Mouse (Mus musculus) forebrain, embryonic 16.5 days (tissue): ENCODE data around the gene Use1. TPM values are rescaled to one million over a fixed set of nuclear protein-coding genes. Genes with fewer than 3 reads are reported as not detected.
A peak's percentile ranks its signal among the peaks of the same experiment; 100 is the strongest.

ENCODE experiments used
- ATAC-seq: fragments of 200-750 bp; cut with Nextera tagmentation; 2 replicates; pipeline ENCODE4 v1.8.0; 2017; ENCODE audit warnings: mild to moderate bottlenecking, moderate library complexity
- H3K27ac ChIP-seq: fragments of 300-500 bp; sonication (generic); 2 replicates; pipeline ENCODE4 v1.5.1; 2014; ENCODE audit warnings: low read length, control low read depth
- H3K27me3 ChIP-seq: fragments of 300-500 bp; sonication (generic); replicated peaks from 2 replicates; pipeline ENCODE4 v1.6.1; 2014; ENCODE audit warnings: low read length; ENCODE audit not compliant: control insufficient read depth, insufficient read depth
- H3K36me3 ChIP-seq: fragments of 300-500 bp; sonication (generic); 2 replicates; pipeline ENCODE4 v1.6.1; 2014; ENCODE audit not compliant: control insufficient read depth, insufficient read depth
- H3K4me1 ChIP-seq: fragments of 300-500 bp; sonication (generic); replicated peaks from 2 replicates; pipeline ENCODE4 v1.6.1; 2014; ENCODE audit warnings: low read length; ENCODE audit not compliant: control insufficient read depth, insufficient read depth
- H3K4me2 ChIP-seq: fragments of 300-500 bp; sonication (generic); 2 replicates; pipeline ENCODE4 v1.6.1; 2014; ENCODE audit warnings: mild to moderate bottlenecking, low read length, control low read depth
- H3K4me3 ChIP-seq: fragments of 300-500 bp; sonication (generic); replicated peaks from 2 replicates; pipeline ENCODE4 v1.5.1; 2014; ENCODE audit warnings: mild to moderate bottlenecking, low read length, control low read depth
- H3K9ac ChIP-seq: fragments of 300-500 bp; sonication (generic); replicated peaks from 2 replicates; pipeline ENCODE4 v1.6.1; 2014; ENCODE audit warnings: low read depth, low read length, control low read depth
- H3K9me3 ChIP-seq: fragments of 300-500 bp; sonication (generic); 2 replicates; pipeline ENCODE4 v1.6.1; 2016; ENCODE audit warnings: low read length; ENCODE audit not compliant: control insufficient read depth
- WGBS: fragments of 180-500 bp; shearing (Covaris S2); extraction: QIAGEN DNeasy Blood & Tissue Kit; methylation state at CpG from one replicate; pipeline ENCODE4 v1.1.7; 2014; 5-methylcytosine and 5-hydroxymethylcytosine counted together
- polyA plus RNA-seq: library from polyadenylated mRNA; unstranded; fragments of >200 nt; fragmentation: Nextera tagmentation; extraction: Ambion mirVana; gene quantifications from 2 replicates; pipeline ENCODE4 v1.2.1, GENCODE M21; 2015

Use1 gene
- polyA plus RNA-seq, 1 experiment from 2014 or later, result 115 TPM

DNA sequence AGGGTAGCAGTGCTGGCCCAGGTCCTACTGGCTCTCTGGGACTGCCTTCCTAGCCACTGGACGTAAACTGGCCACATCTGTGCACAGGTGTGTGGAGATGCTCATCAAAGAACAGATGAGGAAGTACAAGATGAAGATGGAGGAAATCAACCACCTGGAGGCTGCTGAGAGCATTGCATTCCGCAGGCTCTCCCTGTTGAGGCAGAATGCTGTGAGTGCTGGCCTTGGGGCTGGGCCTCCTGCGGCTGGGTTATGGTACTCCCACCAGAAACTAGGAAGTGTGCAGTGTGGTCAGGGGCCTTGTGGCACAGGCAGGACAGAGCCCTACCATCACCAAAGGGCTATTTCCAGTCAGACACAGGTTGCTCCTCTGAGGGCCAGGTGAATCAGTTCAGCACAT is 8.6 kb upstream of the Use1 start:
- no peak overlapping the region for H3K27ac ChIP-seq
- no peaks in the 10 kb centered on the region for H3K9me3 ChIP-seq
- ATAC-seq, result no peak
- WGBS, result 92% methylated on average over 3 of the region's 3 CpGs
- no peak overlapping the region for H3K4me2 ChIP-seq
- no peaks in the 10 kb centered on the region for H3K27me3 ChIP-seq
- H3K4me3 ChIP-seq, result no peak overlapping the region
- H3K4me1 ChIP-seq, result no peaks in the 10 kb centered on the region
- H3K36me3 ChIP-seq, result peaks cover 13% of the 10 kb centered on the region
- no peak overlapping the region for H3K9ac ChIP-seq

DNA sequence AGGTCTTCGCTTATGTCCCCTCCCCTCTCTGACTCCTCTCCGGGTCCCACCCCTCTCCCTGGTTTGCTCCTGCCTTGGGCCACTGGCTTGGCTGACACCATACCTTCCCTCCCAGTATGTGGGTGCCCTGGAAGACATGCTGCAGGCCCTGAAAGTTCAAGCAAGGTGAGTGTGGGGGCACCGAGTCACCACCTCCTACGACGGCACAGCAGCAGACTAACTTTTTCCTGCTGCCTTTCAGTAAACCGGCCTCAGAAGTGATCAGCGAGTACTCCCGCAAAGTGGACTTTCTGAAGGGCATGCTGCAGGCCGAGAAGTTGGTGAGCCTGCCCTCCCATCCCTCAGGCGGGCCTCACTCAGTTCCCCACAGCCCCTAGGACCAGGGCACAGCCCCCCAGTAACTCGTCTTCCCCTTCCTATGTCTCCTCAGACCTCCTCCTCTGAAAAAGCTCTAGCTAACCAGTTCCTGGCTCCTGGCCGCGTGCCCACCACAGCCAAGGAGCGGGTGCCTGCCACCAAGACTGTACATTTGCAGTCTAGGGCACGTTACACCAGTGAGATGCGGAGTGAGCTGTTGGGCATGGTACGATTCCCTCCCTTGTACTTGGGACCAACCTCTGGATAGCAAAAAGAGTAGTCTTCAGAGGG is 1.0 kb downstream of the Use1 start:
- ATAC-seq, result no peak
- WGBS, result 51% methylated on average over 17 of the region's 17 CpGs
- peak overlapping the region; percentile 52 for H3K4me3 ChIP-seq

DNA sequence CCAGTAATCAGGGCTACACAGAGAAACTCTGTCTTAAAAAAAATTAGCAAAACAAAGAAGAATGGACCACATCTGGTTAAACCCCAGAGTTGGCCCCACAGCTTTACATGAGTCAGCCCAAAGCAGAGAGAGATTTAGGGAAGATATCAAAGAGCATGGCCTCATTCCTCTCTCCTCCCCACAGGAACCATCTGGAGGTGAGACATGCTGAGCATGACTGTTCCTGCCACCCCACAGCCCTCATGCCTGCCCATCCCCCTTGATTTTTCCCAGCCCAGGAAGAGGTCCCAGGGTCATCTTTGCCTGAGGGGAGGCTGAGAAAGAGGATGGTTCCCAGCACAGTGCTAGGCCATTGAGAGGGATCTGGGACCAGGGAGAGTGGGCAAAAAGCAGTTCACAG is 1.7 kb downstream of the Use1 start:
- ATAC-seq, result no peak
- Histone ChIP-seq H3K4me1 (peaks cover 18% of the 10 kb centered on the region), H3K4me3 (no peak overlapping the region), H3K36me3 (no peaks in the 10 kb centered on the region), H3K27me3 (no peaks in the 10 kb centered on the region), H3K27ac (no peak overlapping the region), H3K9me3 (no peaks in the 10 kb centered on the region), H3K4me2 (no peak overlapping the region), H3K9ac (no peak overlapping the region)

More for the DNA sequence above, 1.0 kb downstream of the Use1 start:
- Histone ChIP-seq H3K9ac (peak overlapping the region; percentile 57), H3K4me2 (peak overlapping the region; percentile 84), H3K27ac (peak overlapping the region; percentile 80), H3K27me3 (no peaks in the 10 kb centered on the region), H3K36me3 (no peaks in the 10 kb centered on the region), H3K9me3 (no peaks in the 10 kb centered on the region), H3K4me1 (peaks cover 18% of the 10 kb centered on the region)

DNA sequence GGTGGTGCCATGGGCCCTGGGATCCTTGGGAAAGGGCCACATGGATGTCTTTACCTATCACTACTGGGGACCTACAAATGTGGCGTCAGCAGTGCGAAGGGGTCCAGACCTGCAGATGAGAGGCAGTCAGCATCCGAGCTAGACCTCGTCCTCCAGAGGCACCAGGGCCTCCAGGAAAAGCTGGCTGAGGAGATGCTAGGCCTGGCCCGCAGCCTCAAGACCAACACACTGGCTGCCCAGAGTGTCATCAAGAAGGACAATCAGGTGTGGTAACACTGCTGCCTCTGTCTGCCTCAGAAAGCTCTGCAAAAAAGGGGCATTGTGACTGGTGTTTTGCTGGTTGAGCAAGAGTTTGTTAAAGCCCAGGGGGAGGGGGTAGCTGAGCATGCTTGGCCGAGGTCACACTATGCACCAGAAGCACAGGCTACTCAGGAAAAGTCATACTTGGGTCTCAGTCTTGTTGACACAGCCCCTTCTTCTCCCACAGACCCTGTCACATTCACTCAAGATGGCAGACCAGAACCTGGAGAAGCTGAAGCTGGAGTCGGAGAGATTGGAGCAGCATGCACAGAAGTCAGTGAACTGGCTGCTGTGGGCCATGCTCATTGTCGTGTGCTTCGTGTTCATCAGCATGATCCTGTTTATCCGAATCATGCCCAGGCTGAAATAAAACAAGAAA is 2.5 kb downstream of the Use1 start:
- H3K27me3 ChIP-seq, result no peaks in the 10 kb centered on the region
- H3K36me3 ChIP-seq, result no peaks in the 10 kb centered on the region
- peaks cover 18% of the 10 kb centered on the region for H3K4me1 ChIP-seq
- no peak overlapping the region for H3K27ac ChIP-seq
- no peak overlapping the region for H3K9ac ChIP-seq
- WGBS, result 93% methylated on average over 10 of the region's 10 CpGs
- no peaks in the 10 kb centered on the region for H3K9me3 ChIP-seq
- no peak overlapping the region for H3K4me2 ChIP-seq
- H3K4me3 ChIP-seq, result no peak overlapping the region
- ATAC-seq, result no peak

DNA sequence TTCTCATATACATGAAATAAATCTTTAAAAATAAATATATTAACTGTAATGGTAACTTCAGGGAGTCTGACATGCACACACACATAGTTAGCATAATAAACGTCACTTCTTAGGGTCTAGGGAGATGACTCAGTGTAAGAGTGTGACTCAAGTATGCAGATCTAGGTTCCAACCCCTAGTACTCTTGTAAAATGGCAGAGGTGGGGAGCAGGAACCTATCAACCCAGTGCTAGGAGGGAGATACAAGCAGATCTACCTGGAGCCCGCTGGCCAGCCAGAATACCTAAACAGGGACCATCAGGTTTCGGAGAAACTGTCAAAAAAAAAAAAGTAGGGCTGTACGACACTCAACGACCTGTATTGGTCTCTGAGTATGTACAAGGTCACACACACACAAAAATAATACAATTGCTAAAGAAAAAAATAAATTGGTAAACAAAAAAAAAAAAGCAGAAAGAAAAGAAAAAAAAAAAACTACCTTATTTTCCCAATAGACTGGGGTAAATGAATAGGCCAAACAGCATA is 4.1 kb downstream of the Use1 start:
- ATAC-seq, result no peak

DNA sequence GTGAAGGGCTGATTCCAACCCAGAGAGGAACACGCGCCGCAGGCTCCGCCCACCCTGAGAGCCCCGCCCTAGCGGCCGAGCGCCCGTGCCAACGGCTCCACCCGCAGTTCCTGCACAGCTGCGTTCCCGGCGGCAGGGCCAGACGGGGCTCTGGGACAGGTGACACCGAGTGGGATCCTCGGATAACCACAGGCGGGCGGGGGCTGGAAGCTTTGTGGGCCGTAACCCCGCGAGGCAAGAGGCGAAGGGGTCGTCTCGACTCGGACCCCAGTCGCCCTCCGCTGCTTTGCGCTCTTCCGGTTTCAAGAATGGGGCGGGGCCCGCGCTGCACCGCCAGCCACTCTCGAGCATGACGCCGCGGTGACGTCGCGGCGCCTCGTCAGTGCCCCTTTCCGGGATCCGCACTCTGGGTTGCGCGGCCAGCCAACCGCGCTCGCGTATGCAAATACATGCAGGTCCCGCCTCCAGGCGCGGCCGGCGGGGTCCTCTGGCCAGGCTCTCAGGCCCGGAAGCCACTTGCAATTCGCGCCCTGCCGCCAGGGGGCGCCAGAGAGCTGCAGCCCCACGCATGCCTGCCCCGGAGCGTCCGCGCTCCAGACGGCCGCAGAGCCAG is 4.7 kb downstream of the Use1 start, which contains the start of gene Ocel1:
Gene Ocel1, plus strand, starts transcription at position 63 of the 613 bp plus-strand sequence.
- peak; percentile 87 for ATAC-seq
- H3K27ac ChIP-seq, result peak within 1 kb of the TSS; percentile 92
- under 1% methylated on average over 68 of the region's 68 CpGs for WGBS

More for the DNA sequence above, 4.1 kb downstream of the Use1 start:
- H3K9ac ChIP-seq, result peak overlapping the region; percentile 73
- 19% methylated on average over 5 of the region's 5 CpGs for WGBS
- no peaks in the 10 kb centered on the region for H3K9me3 ChIP-seq
- peak overlapping the region; percentile 89 for H3K4me3 ChIP-seq
- no peaks in the 10 kb centered on the region for H3K36me3 ChIP-seq
- peak overlapping the region; percentile 92 for H3K27ac ChIP-seq
- no peaks in the 10 kb centered on the region for H3K27me3 ChIP-seq
- H3K4me2 ChIP-seq, result peak overlapping the region; percentile 55
- peaks cover 23% of the 10 kb centered on the region for H3K4me1 ChIP-seq

DNA sequence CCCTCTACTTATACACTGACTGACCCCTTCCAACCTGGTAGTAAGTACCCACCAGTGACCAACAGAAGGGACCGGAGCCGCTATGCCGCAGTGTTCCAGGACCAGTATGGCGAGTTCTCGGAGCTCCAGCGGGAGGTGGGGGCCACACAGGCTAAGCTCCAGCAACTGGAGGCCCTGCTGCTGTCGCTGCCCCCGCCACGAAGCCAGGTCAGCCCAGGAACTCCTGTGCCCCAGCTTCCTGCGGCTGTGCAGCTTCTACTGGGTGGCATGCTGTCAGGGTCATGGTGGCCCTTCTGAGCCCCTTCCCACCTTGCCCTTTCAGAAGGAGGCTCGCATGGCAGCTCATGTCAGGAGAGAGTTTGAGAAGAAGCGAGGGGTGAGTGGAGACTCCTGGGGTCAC is 5.8 kb downstream of the Use1 start:
- H3K27ac ChIP-seq, result no peak overlapping the region
- no peak overlapping the region for H3K9ac ChIP-seq
- H3K36me3 ChIP-seq, result no peaks in the 10 kb centered on the region
- no peaks in the 10 kb centered on the region for H3K9me3 ChIP-seq
- WGBS, result 80% methylated on average over 12 of the region's 12 CpGs
- no peak for ATAC-seq
- no peaks in the 10 kb centered on the region for H3K27me3 ChIP-seq
- no peak overlapping the region for H3K4me3 ChIP-seq
- no peak overlapping the region for H3K4me2 ChIP-seq
- H3K4me1 ChIP-seq, result peaks cover 29% of the 10 kb centered on the region

More for the DNA sequence above, 4.7 kb downstream of the Use1 start, which contains the start of gene Ocel1:
- Histone ChIP-seq H3K36me3 (no peaks in the 10 kb centered on the region), H3K4me1 (peaks cover 25% of the 10 kb centered on the region), H3K4me3 (peak within 1 kb of the TSS; percentile 89), H3K4me2 (peak within 1 kb of the TSS; percentile 55), H3K9ac (peak within 1 kb of the TSS; percentile 73), H3K9me3 (no peaks in the 10 kb centered on the region), H3K27me3 (no peaks in the 10 kb centered on the region)

DNA sequence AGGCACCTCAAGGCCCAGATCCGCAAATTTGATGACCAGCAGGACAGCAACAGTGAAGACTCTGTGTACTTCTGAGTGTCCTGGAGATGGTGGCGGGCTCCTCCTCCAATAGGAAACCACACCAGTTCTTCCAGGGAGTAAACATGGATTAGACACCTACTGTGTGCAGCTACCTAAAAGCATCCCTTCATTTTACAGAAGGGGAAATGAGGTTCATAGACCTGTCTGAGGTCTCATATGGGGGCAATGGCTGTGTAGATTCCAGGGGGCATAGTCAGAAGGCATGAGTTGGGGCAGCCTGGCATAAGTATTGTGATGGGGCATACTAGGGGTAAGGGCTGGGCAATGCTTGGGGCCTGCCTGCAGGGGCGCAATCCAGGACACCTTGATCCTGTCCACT is 6.4 kb downstream of the Use1 start:
- Histone ChIP-seq H3K27ac (no peak overlapping the region), H3K4me3 (no peak overlapping the region), H3K4me1 (peaks cover 23% of the 10 kb centered on the region), H3K36me3 (0 out of 2 replicates have a peak, but pooled peaks cover 2% of the 10 kb centered on the region), H3K27me3 (no peaks in the 10 kb centered on the region), H3K9ac (no peak overlapping the region), H3K9me3 (no peaks in the 10 kb centered on the region), H3K4me2 (no peak overlapping the region)
- ATAC-seq, result no peak
- WGBS, result 88% methylated on average over 3 of the region's 3 CpGs

DNA sequence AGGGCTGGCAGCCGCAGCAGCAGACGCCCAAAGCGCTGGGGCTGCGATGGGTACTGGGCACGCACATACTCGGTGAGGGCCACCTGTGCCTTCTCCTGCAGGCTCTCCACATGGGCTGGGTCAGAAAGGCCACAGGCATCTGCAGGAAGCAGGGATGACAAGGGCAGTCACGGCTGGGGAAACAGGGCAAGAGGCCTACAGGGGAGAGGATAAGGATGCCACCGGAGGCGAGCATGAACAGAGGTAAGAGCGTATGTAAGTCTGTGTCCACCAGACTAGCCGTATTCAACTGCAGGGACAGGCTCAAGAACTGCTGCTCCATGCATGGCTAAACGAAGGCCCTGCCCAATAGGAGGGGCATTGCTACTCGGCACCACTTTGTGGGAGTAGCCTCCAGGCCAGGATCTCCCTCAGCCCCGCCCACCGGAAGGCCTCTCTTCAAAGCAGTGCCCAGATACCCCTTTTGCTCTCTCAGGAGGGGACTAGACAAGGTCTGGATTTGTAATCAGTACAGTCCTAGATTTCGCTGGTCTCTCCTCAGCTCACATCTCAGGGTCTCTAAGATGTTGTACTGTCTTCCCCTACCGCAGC is 8.1 kb downstream of the Use1 start:
- Histone ChIP-seq H3K9ac (no peak overlapping the region), H3K4me2 (no peak overlapping the region), H3K4me1 (peaks cover 26% of the 10 kb centered on the region), H3K36me3 (0 out of 2 replicates have a peak, but pooled peaks cover 2% of the 10 kb centered on the region), H3K27ac (no peak overlapping the region), H3K27me3 (no peaks in the 10 kb centered on the region), H3K9me3 (no peaks in the 10 kb centered on the region), H3K4me3 (no peak overlapping the region)
- WGBS, result 83% methylated on average over 17 of the region's 17 CpGs
- no peak for ATAC-seq
